Mouse (Mus musculus) embryo, embryonic 10.5 days (tissue): ENCODE measurements at regions not wholly inside any gene's neighbourhood (a gene's known extent, or its start where the extent isn't known, plus 50 kb on each side); places are given as distances from the start of the nearest gene placed in this dataset.

Experiments
- DNase-seq: peaks from one replicate; pipeline ENCODE4 v3.0.0-alpha.2; 2015; ENCODE audit warnings: low spot score

GRCm38 (mm10) chr10:92232081-92232480 lies 490.1 kb downstream of the Nedd1 start:
- DNase-seq: no peak

GRCm38 (mm10) chr10:92225818-92226217 lies 496.4 kb downstream of the Nedd1 start:
- peak; percentile 41 for DNase-seq

GRCm38 (mm10) chr10:92225071-92225470 lies 497.1 kb downstream of the Nedd1 start:
- no peak for DNase-seq

GRCm38 (mm10) chr10:92219310-92219709 lies 502.9 kb downstream of the Nedd1 start:
- DNase-seq: no peak

- no peak for DNase-seq
Measured at GRCm38 (mm10) chr10:92170856-92171255, 551.4 kb downstream of the Nedd1 start.

GRCm38 (mm10) chr10:92166057-92166456 lies 556.2 kb downstream of the Nedd1 start:
- no peak for DNase-seq

- peak; percentile 45 for DNase-seq
Measured at GRCm38 (mm10) chr10:92164991-92165390, 557.2 kb downstream of the Nedd1 start.

- no peak for DNase-seq
Measured at GRCm38 (mm10) chr10:92164648-92164960, 557.6 kb downstream of the Nedd1 start.

- peak; percentile 15 for DNase-seq
Measured at GRCm38 (mm10) chr10:92163851-92164647, 558.2 kb downstream of the Nedd1 start.

- peak; percentile 81 for DNase-seq
Measured at GRCm38 (mm10) chr10:92163071-92163504, 559.1 kb downstream of the Nedd1 start.

- peak; percentile 76 for DNase-seq
Measured at GRCm38 (mm10) chr10:92162473-92163011, 559.7 kb downstream of the Nedd1 start.

- DNase-seq: peak; percentile 60
Measured at GRCm38 (mm10) chr10:92161501-92161900, 560.7 kb downstream of the Nedd1 start.

GRCm38 (mm10) chr10:92146263-92146662 lies 576.0 kb downstream of the Nedd1 start:
- DNase-seq: no peak

GRCm38 (mm10) chr10:92135521-92135920 lies 586.7 kb downstream of the Nedd1 start:
- DNase-seq: no peak

GRCm38 (mm10) chr10:92112790-92113189 lies 609.4 kb downstream of the Nedd1 start:
- DNase-seq: no peak

GRCm38 (mm10) chr10:92106331-92106730 lies 615.9 kb downstream of the Nedd1 start:
- DNase-seq: no peak

- no peak for DNase-seq
Measured at GRCm38 (mm10) chr10:92103887-92104286, 618.3 kb downstream of the Nedd1 start.

GRCm38 (mm10) chr10:92102755-92103154 lies 619.5 kb downstream of the Nedd1 start:
- DNase-seq: no peak

GRCm38 (mm10) chr10:92097562-92097961 lies 624.7 kb downstream of the Nedd1 start:
- no peak for DNase-seq

- DNase-seq: no peak
Measured at GRCm38 (mm10) chr10:92097081-92097480, 625.1 kb downstream of the Nedd1 start.

- DNase-seq: peak; percentile 53
Measured at GRCm38 (mm10) chr10:92091480-92092395, 630.5 kb downstream of the Nedd1 start.

GRCm38 (mm10) chr10:92082111-92082510 lies 640.1 kb downstream of the Nedd1 start:
- DNase-seq: no peak

- peak; percentile 24 for DNase-seq
Measured at GRCm38 (mm10) chr10:92081199-92081598, 641.0 kb downstream of the Nedd1 start.
